Mouse (Mus musculus): Measurements from ENCODE around the gene Wnt9b. TPM values are rescaled to one million over a fixed set of nuclear protein-coding genes. Genes with fewer than 3 reads are reported as not detected.

Wnt9b gene
- total and polyA plus RNA-seq, 3 experiments: not detected

DNA sequence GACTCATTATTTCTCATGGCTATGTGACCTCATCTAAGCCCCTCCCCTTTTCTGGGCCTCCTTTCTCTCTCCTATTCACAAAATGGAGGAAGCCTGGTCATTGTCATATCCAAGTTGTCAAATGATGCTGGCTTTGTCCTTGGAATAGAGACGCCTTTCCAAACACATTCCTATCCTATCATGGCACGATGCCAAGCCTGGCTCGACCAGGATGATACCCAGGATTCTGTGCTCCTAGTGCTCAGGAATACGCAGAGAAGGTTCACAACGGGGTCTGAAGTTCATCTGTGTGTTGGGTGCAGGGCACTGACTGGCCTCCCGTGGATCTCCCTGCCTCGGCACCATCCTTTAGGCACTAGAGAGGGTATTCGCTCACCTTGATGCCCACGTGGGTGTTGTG is 18.0 kb downstream of the Wnt9b start:
- no peaks in the 10 kb centered on the region for H3K79me2 ChIP-seq (ENCODE audit: control insufficient read depth, insufficient read depth, low read length, poor library complexity)
- H3K9ac ChIP-seq (ENCODE audit: control insufficient read depth, low read depth, low read length, poor library complexity, severe bottlenecking): no peak overlapping the region
- H3K36me3 ChIP-seq (ENCODE audit: control insufficient read depth in 1 of 2, insufficient read depth in 2 of 2, low read length in 2 of 2): no peaks in the 10 kb centered on the region
- no peak overlapping the region for H3K27ac ChIP-seq (ENCODE audit: control insufficient read depth, low read depth, low read length)
- no peak for DNase-seq (ENCODE audit: low read depth, low spot score)
- H3K9me3 ChIP-seq (replicated peaks; ENCODE audit: insufficient read depth, low read length): no peaks in the 10 kb centered on the region
- TF ChIP-seq NRF1 (IDR thresholded peaks at IDR 0.05; ENCODE audit: insufficient read depth, low read depth, low read length, poor library complexity, severe bottlenecking) (no peak), CTCF (IDR thresholded peaks at IDR 0.05 in 2 of 3, conservative IDR thresholded peaks at IDR 0.05 in 1 of 3; ENCODE audit: control insufficient read depth in 1 of 3, insufficient read depth in 1 of 3, low read depth in 2 of 3, low read length in 3 of 3, poor library complexity in 1 of 3, severe bottlenecking in 1 of 3) (no peak), TAL1 (IDR thresholded peaks at IDR 0.05; ENCODE audit: low read length) (no peak), MAX (IDR thresholded peaks at IDR 0.05; ENCODE audit: low read length) (no peak), SIN3A (IDR thresholded peaks at IDR 0.05; ENCODE audit: low read length) (no peak), POLR2AphosphoS2 (IDR thresholded peaks at IDR 0.05; ENCODE audit: low read length) (no peak), BHLHE40 (IDR thresholded peaks at IDR 0.05; ENCODE audit: borderline replicate concordance, low read depth, low read length) (no peak), MAZ (IDR thresholded peaks at IDR 0.05; ENCODE audit: low read depth, low read length) (no peak), RCOR1 (IDR thresholded peaks at IDR 0.05; ENCODE audit: low read depth, low read length) (no peak), ELF1 (IDR thresholded peaks at IDR 0.05; ENCODE audit: low read depth, low read length) (no peak)
- H3K4me1 ChIP-seq (ENCODE audit: control insufficient read depth in 1 of 2, insufficient read depth in 2 of 2, low read length in 2 of 2): no peaks in the 10 kb centered on the region
- H3K4me3 ChIP-seq (ENCODE audit: control insufficient read depth in 1 of 2, insufficient read depth in 1 of 2, low read depth in 2 of 2, low read length in 2 of 2): no peak overlapping the region
- H3K27me3 ChIP-seq (ENCODE audit: control insufficient read depth in 1 of 2, insufficient read depth in 2 of 2, low read length in 2 of 2): no peaks in the 10 kb centered on the region

DNA sequence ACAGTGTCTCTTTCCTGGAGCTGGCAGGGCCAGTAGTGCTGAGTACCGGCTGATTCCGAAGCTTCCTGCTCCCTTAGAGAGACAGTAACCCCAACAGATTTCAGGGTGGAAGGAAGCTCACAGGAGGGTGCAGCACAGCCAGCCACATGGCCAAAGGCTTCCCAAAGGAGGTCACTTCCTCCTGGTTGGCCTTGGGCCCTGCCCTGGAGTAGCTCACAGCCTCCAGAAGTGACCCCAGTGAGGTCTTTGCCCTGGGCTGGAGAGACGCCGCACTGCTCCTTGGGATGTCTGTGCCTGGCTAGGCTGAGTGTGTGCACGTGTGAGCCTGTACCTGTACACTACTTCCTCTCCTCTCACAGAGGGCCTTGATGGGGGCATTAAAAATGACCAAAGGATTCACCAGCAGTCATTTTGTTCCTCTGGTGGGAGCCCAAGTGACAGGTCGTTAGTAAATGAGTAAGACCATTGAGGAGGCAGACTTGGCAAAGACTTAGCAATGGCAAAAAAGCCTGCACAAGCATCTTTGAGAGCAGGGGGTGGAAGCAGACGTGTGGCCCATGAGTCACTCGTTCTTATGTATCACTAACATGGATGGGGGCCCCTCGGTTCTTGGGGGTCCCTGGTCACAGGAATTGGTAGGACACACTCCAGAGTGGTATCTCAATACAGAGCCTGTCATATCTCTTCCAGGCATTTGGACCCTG is 20.2 kb downstream of the Wnt9b start:
- no peaks in the 10 kb centered on the region for H3K4me1 ChIP-seq (ENCODE audit: control insufficient read depth in 1 of 2, insufficient read depth in 2 of 2, low read length in 2 of 2)
- H3K9me3 ChIP-seq (replicated peaks; ENCODE audit: insufficient read depth, low read length): no peaks in the 10 kb centered on the region
- TF ChIP-seq SIN3A (IDR thresholded peaks at IDR 0.05; ENCODE audit: low read length) (no peak), NRF1 (IDR thresholded peaks at IDR 0.05; ENCODE audit: insufficient read depth, low read depth, low read length, poor library complexity, severe bottlenecking) (no peak), ZNF384 (IDR thresholded peaks at IDR 0.05; ENCODE audit: low read depth, low read length) (no peak), GABPA (IDR thresholded peaks at IDR 0.05; ENCODE audit: low read depth, low read length) (no peak), USF2 (IDR thresholded peaks at IDR 0.05; ENCODE audit: borderline replicate concordance in 1 of 2, insufficient read depth in 1 of 2, low read depth in 1 of 2, low read length in 2 of 2) (no peak), CHD1 (IDR thresholded peaks at IDR 0.05; ENCODE audit: low read depth, low read length) (no peak), TCF12 (IDR thresholded peaks at IDR 0.05; ENCODE audit: low read depth, low read length) (no peak), GATA1 (IDR thresholded peaks at IDR 0.05; ENCODE audit: low read depth, low read length) (no peak)
- H3K9ac ChIP-seq (ENCODE audit: control insufficient read depth, low read depth, low read length, poor library complexity, severe bottlenecking): no peak overlapping the region
- H3K27ac ChIP-seq (ENCODE audit: control insufficient read depth, low read depth, low read length): no peak overlapping the region
- DNase-seq (ENCODE audit: low read depth, low spot score): no peak
- H3K27me3 ChIP-seq (ENCODE audit: control insufficient read depth in 1 of 2, insufficient read depth in 2 of 2, low read length in 2 of 2): no peaks in the 10 kb centered on the region
- H3K4me3 ChIP-seq (ENCODE audit: control insufficient read depth in 1 of 2, insufficient read depth in 1 of 2, low read depth in 2 of 2, low read length in 2 of 2): no peak overlapping the region
- H3K79me2 ChIP-seq (ENCODE audit: control insufficient read depth, insufficient read depth, low read length, poor library complexity): no peaks in the 10 kb centered on the region
- H3K36me3 ChIP-seq (ENCODE audit: control insufficient read depth in 1 of 2, insufficient read depth in 2 of 2, low read length in 2 of 2): no peaks in the 10 kb centered on the region

Data from MEL (cell line).